In the genomic region with DNA sequence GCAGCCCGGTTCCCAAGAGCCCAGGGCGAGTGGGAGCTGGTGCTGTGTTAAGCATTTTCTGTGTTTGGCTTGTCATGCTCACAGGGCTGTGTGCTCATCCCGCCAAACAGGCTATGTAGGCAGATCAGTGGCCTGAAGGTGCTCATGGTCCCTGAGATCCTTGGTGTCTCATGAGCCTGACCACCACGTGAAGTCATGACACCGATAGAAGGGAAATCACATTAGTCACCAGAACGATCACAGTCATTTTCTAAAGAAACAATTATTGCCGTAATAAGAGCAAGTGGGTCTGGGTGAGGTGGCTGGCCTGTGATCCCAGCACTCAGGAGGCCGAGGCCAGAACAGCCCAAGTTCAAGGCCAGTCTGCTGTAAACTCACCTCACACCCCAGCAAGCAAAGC, we compare ENCODE assay signal across 8 mouse cellular contexts. TPM values are rescaled to one million over a fixed set of nuclear protein-coding genes. Genes with fewer than 3 reads are reported as not detected.
DNase-seq lines count a peak whose midpoint lies in the region; ATAC-seq and TF ChIP-seq lines count a peak whose summit lies in the region.

No protein-coding gene starts in this region.

- no peak overlapping the region for H3K9ac ChIP-seq in kidney, embryonic 15.5 days
- peak overlapping the region; percentile 56 for H3K9ac ChIP-seq in hindbrain, embryonic 13.5 days
- no peak overlapping the region for H3K9ac ChIP-seq in midbrain, embryonic 12.5 days (replicated peaks)

- peaks cover 45% of the 10 kb centered on the region for H3K4me1 ChIP-seq in kidney, embryonic 15.5 days
- peaks cover 7% of the 10 kb centered on the region for H3K4me1 ChIP-seq in cortical plate, adult 2 months (ENCODE audit: control insufficient read depth, insufficient read depth, low read length)
- H3K4me1 ChIP-seq in hindbrain, embryonic 13.5 days (replicated peaks) = peaks cover 35% of the 10 kb centered on the region
- H3K4me1 ChIP-seq in midbrain, embryonic 12.5 days = peaks cover 32% of the 10 kb centered on the region

- H3K9me3 ChIP-seq in kidney, embryonic 15.5 days (replicated peaks) = no peaks in the 10 kb centered on the region
- H3K9me3 ChIP-seq in hindbrain, embryonic 13.5 days = no peaks in the 10 kb centered on the region
- H3K9me3 ChIP-seq in midbrain, embryonic 12.5 days = no peaks in the 10 kb centered on the region

- H3K27me3 ChIP-seq in kidney, embryonic 15.5 days = no peaks in the 10 kb centered on the region
- no peaks in the 10 kb centered on the region for H3K27me3 ChIP-seq in hindbrain, embryonic 13.5 days
- H3K27me3 ChIP-seq in midbrain, embryonic 12.5 days = peaks cover 3% of the 10 kb centered on the region; the same call in 1 of the 2 replicates

- peak overlapping the region; percentile 86 for H3K27ac ChIP-seq in kidney, embryonic 15.5 days
- H3K27ac ChIP-seq in cortical plate, adult 2 months (ENCODE audit: insufficient read depth, low read length) = peak overlapping the region; percentile 62
- H3K27ac ChIP-seq in hindbrain, embryonic 13.5 days = peak overlapping the region; percentile 72
- peak overlapping the region; percentile 73; the same call in 1 of the 2 replicates for H3K27ac ChIP-seq in midbrain, embryonic 12.5 days (replicated peaks)

- TF ChIP-seq POLR2A in cortical plate, adult 2 months (IDR thresholded peaks at IDR 0.05; ENCODE audit: extremely low read depth, insufficient read depth, low read length) = no peak

- H3K4me3 ChIP-seq in kidney, embryonic 15.5 days (replicated peaks) = no peak overlapping the region
- no peak overlapping the region for H3K4me3 ChIP-seq in cortical plate, adult 2 months (ENCODE audit: insufficient read depth, low read length)
- H3K4me3 ChIP-seq in hindbrain, embryonic 13.5 days = no peak overlapping the region
- no peak overlapping the region for H3K4me3 ChIP-seq in midbrain, embryonic 12.5 days

- WGBS in kidney, embryonic 15.5 days = 43% methylated on average over 8 of the region's 8 CpGs
- WGBS in hindbrain, embryonic 13.5 days = 46% methylated on average over 8 of the region's 8 CpGs
- WGBS in midbrain, embryonic 12.5 days = 53% methylated on average over 8 of the region's 8 CpGs

- ATAC-seq in kidney, embryonic 15.5 days (replicated peaks; ENCODE audit: low FRiP score) = no peak
- no peak for ATAC-seq in hindbrain, embryonic 13.5 days (ENCODE audit: low FRiP score)
- no peak for ATAC-seq in midbrain, embryonic 12.5 days (ENCODE audit: low FRiP score, low read depth)

- no peak for DNase-seq in kidney, adult 11 months
- DNase-seq in thymus, postnatal 4 days = no peak
- DNase-seq in B cell, adult 2 months = no peak
- no peak for DNase-seq in testis, postnatal 10 days (ENCODE audit: low spot score)

- H3K36me3 ChIP-seq in kidney, embryonic 15.5 days = peaks cover 30% of the 10 kb centered on the region
- H3K36me3 ChIP-seq in hindbrain, embryonic 13.5 days = peaks cover 33% of the 10 kb centered on the region
- peaks cover 19% of the 10 kb centered on the region; the same call in 1 of the 2 replicates for H3K36me3 ChIP-seq in midbrain, embryonic 12.5 days

- H3K4me2 ChIP-seq in kidney, embryonic 15.5 days = no peak overlapping the region
- no peak overlapping the region for H3K4me2 ChIP-seq in hindbrain, embryonic 13.5 days
- no peak overlapping the region for H3K4me2 ChIP-seq in midbrain, embryonic 12.5 days (replicated peaks)

- no peak for TF ChIP-seq CTCF in cortical plate, adult 2 months (IDR thresholded peaks at IDR 0.05; ENCODE audit: extremely low read depth, insufficient read depth, low read length)

RNA-seq across cellular contexts. Expression of a gene that starts 31.5 kb away (rescaled TPM):
- polyA plus RNA-seq in kidney, embryonic 15.5 days (2015; fragmentation: Nextera tagmentation; extraction: Ambion mirVana) = 44.5 and 47.7 TPM in 2 replicates
- polyA plus RNA-seq in cortical plate, adult 2 months (2012; rRNA removed) = 27.1 and 29.0 TPM in 2 replicates
- 31.6 and 32.4 TPM in 2 replicates for polyA plus RNA-seq in hindbrain, embryonic 13.5 days (2015; fragmentation: Nextera tagmentation; extraction: Ambion mirVana)
- 27.0 and 29.1 TPM in 2 replicates for polyA plus RNA-seq in midbrain, embryonic 12.5 days (2016; fragmentation: Nextera tagmentation; extraction: Ambion mirVana)

RNA-seq across cellular contexts. Expression of a gene that starts 53.9 kb away (rescaled TPM):
- polyA plus RNA-seq in kidney, embryonic 15.5 days (2015; fragmentation: Nextera tagmentation; extraction: Ambion mirVana) = 204 and 210 TPM in 2 replicates
- 484 and 506 TPM in 2 replicates for polyA plus RNA-seq in cortical plate, adult 2 months (2012; rRNA removed)
- polyA plus RNA-seq in hindbrain, embryonic 13.5 days (2015; fragmentation: Nextera tagmentation; extraction: Ambion mirVana) = 92.0 and 108 TPM in 2 replicates
- polyA plus RNA-seq in midbrain, embryonic 12.5 days (2016; fragmentation: Nextera tagmentation; extraction: Ambion mirVana) = 108 and 111 TPM in 2 replicates

RNA-seq across cellular contexts. Expression of a gene that starts 54.0 kb away (rescaled TPM):
- 11.2 and 12.2 TPM in 2 replicates for polyA plus RNA-seq in kidney, embryonic 15.5 days (2015; fragmentation: Nextera tagmentation; extraction: Ambion mirVana)
- 25.6 and 25.9 TPM in 2 replicates for polyA plus RNA-seq in cortical plate, adult 2 months (2012; rRNA removed)
- polyA plus RNA-seq in hindbrain, embryonic 13.5 days (2015; fragmentation: Nextera tagmentation; extraction: Ambion mirVana) = 19.6 and 26.0 TPM in 2 replicates
- 16.2 and 21.1 TPM in 2 replicates for polyA plus RNA-seq in midbrain, embryonic 12.5 days (2016; fragmentation: Nextera tagmentation; extraction: Ambion mirVana)
